Mouse (Mus musculus): ENCODE measurements around the gene Zbtb17. TPM values are rescaled to one million over a fixed set of nuclear protein-coding genes. Genes with fewer than 3 reads are reported as not detected.
A peak's percentile ranks its signal among the peaks of the same experiment; 100 is the strongest.

The Zbtb17 gene
- polyA plus RNA-seq, 1 experiment from 2014 or later, result 35.4 TPM

DNA sequence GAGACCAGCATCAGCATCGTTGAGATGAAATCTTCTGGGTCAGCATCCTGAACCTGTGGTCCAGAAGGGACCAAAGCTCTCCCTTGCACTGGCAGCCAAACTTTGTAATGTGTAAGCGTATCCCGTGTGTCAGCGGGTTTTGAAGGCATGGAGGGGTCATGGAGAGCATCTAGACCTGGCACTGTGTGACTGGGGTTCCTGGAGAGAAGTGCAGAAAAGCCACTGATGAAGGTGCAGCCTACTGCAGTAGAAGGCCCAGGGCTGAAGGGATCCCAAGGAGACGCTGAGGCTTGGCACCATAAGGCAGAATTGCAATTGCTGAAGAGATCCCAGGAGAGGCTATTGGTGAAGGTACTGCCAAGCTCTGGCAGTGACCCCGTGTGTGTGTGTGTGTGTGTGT, 15.1 kb upstream of the Zbtb17 start:
- ATAC-seq (replicated peaks; ENCODE audit: insufficient number of reproducible peaks, low FRiP score, low TSS enrichment, low read depth) (no peak), DNase-seq (ENCODE audit: low spot score) (no peak)
- H3K27ac ChIP-seq (replicated peaks; ENCODE audit: low read depth, low read length), result no peak overlapping the region
- no peak overlapping the region for H3K4me2 ChIP-seq (ENCODE audit: low read depth, low read length)
- H3K4me3 ChIP-seq (ENCODE audit: low read depth, low read length), result no peak overlapping the region
- H3K9ac ChIP-seq (replicated peaks; ENCODE audit: low read length), result no peak overlapping the region
- H3K27me3 ChIP-seq (ENCODE audit: control insufficient read depth, insufficient read depth, low read length), result peaks cover 3% of the 10 kb centered on the region; the same call in 1 of the 2 replicates
- H3K36me3 ChIP-seq (replicated peaks; ENCODE audit: control insufficient read depth, insufficient read depth, low read depth, low read length), result no peaks in the 10 kb centered on the region
- WGBS, result 83% methylated on average over 6 of the region's 6 CpGs
- H3K4me1 ChIP-seq (ENCODE audit: control insufficient read depth, insufficient read depth, low read length), result peaks cover 2% of the 10 kb centered on the region; the same call in 1 of the 2 replicates
- H3K9me3 ChIP-seq (replicated peaks; ENCODE audit: control insufficient read depth, low read length), result no peaks in the 10 kb centered on the region

DNA sequence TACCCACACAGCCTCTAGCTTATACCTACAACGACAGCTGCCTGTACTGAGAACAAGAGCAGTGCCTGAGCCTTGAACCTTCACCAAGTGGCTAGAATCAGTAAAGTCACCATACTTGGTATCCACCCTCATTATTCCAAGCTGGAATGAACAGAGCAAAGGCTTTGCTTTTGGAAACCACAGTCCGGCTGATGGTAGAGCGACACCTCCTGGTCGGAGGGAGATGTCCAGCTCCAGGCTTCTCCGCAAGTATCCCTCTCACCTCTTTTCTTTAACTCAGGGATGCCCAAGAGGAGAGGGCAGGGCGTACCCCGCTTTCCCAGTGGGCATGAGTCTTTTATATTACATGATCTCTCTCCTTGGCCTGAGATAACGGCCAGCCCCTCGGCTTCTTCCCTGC, 14.6 kb upstream of the Zbtb17 start:
- DNase-seq (ENCODE audit: low spot score) (peak; percentile 40), ATAC-seq (replicated peaks; ENCODE audit: insufficient number of reproducible peaks, low FRiP score, low TSS enrichment, low read depth) (no peak)
- WGBS, result 51% methylated on average over 9 of the region's 9 CpGs

DNA sequence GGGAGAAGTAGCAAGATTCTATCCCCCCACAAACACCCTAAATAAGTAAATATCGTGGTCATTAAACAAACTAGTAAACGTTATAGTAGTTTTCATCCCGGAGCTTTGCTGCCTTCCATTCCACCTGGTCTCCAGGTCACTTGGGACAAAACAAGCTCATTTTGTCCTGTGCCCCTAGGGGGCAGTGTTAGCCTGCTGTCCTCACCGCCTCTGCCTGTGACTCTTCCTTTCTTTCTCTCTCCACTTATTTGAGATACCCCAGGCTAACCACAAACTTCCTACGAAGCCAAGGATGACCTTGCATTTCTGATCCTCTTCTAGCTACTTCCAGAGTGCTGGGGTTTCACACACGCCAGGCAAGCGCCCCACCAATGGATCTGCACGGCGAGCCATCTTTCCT, 13.5 kb upstream of the Zbtb17 start:
- H3K36me3 ChIP-seq (replicated peaks; ENCODE audit: control insufficient read depth, insufficient read depth, low read depth, low read length), result no peaks in the 10 kb centered on the region
- WGBS, result 40% methylated on average over 9 of the region's 9 CpGs
- H3K9me3 ChIP-seq (replicated peaks; ENCODE audit: control insufficient read depth, low read length), result no peaks in the 10 kb centered on the region
- no peak for ATAC-seq (replicated peaks; ENCODE audit: insufficient number of reproducible peaks, low FRiP score, low TSS enrichment, low read depth)
- H3K4me2 ChIP-seq (ENCODE audit: low read depth, low read length), result no peak overlapping the region
- peak; percentile 68 for DNase-seq (ENCODE audit: low spot score)
- no peaks in the 10 kb centered on the region for H3K27me3 ChIP-seq (ENCODE audit: control insufficient read depth, insufficient read depth, low read length)
- no peak overlapping the region for H3K4me3 ChIP-seq (ENCODE audit: low read depth, low read length)
- no peak overlapping the region for H3K27ac ChIP-seq (replicated peaks; ENCODE audit: low read depth, low read length)
- H3K9ac ChIP-seq (replicated peaks; ENCODE audit: low read length), result no peak overlapping the region
- 0 out of 2 replicates have a peak, but pooled peaks cover under 1% of the 10 kb centered on the region for H3K4me1 ChIP-seq (ENCODE audit: control insufficient read depth, insufficient read depth, low read length)

More for the DNA sequence above, 14.6 kb upstream of the Zbtb17 start:
- no peaks in the 10 kb centered on the region for H3K36me3 ChIP-seq (replicated peaks; ENCODE audit: control insufficient read depth, insufficient read depth, low read depth, low read length)
- H3K9me3 ChIP-seq (replicated peaks; ENCODE audit: control insufficient read depth, low read length), result no peaks in the 10 kb centered on the region
- H3K4me2 ChIP-seq (ENCODE audit: low read depth, low read length), result no peak overlapping the region
- no peak overlapping the region for H3K4me3 ChIP-seq (ENCODE audit: low read depth, low read length)
- no peak overlapping the region for H3K9ac ChIP-seq (replicated peaks; ENCODE audit: low read length)
- H3K27ac ChIP-seq (replicated peaks; ENCODE audit: low read depth, low read length), result no peak overlapping the region
- peaks cover 3% of the 10 kb centered on the region; the same call in 1 of the 2 replicates for H3K27me3 ChIP-seq (ENCODE audit: control insufficient read depth, insufficient read depth, low read length)
- peaks cover 2% of the 10 kb centered on the region; the same call in 1 of the 2 replicates for H3K4me1 ChIP-seq (ENCODE audit: control insufficient read depth, insufficient read depth, low read length)

DNA sequence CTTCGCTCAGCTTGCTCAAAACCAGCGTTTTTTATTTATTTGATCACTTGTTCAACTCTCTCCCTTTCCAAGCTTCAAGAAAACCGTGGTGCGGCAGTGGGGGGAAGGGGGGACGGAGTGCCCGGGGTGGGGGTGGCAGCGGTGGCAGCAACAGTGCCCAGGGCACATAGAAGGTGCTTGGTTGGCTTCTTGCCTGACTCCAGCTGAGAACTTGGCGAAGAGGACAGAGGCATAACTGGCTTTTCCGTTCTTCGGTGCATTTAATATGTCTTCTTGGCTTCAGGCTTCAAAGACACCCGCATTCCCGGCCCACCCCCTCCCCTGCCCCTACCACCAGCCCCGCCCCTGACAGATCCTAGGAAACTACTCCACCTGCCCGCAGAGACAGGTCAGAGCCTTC, 11.8 kb upstream of the Zbtb17 start:
- Histone ChIP-seq H3K27me3 (ENCODE audit: control insufficient read depth, insufficient read depth, low read length) (no peaks in the 10 kb centered on the region), H3K36me3 (replicated peaks; ENCODE audit: control insufficient read depth, insufficient read depth, low read depth, low read length) (no peaks in the 10 kb centered on the region), H3K4me3 (ENCODE audit: low read depth, low read length) (no peak overlapping the region), H3K27ac (replicated peaks; ENCODE audit: low read depth, low read length) (no peak overlapping the region), H3K9ac (replicated peaks; ENCODE audit: low read length) (no peak overlapping the region), H3K4me1 (ENCODE audit: control insufficient read depth, insufficient read depth, low read length) (no peaks in the 10 kb centered on the region), H3K4me2 (ENCODE audit: low read depth, low read length) (no peak overlapping the region), H3K9me3 (replicated peaks; ENCODE audit: control insufficient read depth, low read length) (no peaks in the 10 kb centered on the region)
- ATAC-seq (replicated peaks; ENCODE audit: insufficient number of reproducible peaks, low FRiP score, low TSS enrichment, low read depth) (no peak), DNase-seq (ENCODE audit: low spot score) (no peak)
- WGBS, result 68% methylated on average over 14 of the region's 14 CpGs

DNA sequence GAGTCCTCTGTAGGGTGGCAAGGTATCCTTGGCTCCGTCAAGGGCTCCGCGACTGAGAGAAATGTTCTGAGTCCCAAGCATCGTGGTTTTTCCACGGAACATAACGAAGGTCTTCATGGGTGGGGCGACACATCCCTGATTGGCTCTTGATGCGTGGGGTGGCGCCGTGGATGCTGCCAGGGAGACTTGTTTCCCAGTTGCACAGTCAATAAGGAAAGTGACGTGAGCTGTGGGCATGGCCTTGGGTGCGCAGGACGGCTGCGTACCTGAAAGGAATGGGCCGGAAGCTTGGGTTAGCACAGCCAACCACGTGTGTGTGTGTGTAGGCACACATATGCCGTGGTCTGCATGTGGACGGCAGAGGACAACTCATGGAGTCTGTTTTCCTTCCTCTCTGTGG, 11.3 kb upstream of the Zbtb17 start:
- no peak overlapping the region for H3K4me2 ChIP-seq (ENCODE audit: low read depth, low read length)
- H3K9ac ChIP-seq (replicated peaks; ENCODE audit: low read length), result no peak overlapping the region
- no peak overlapping the region for H3K4me3 ChIP-seq (ENCODE audit: low read depth, low read length)
- ATAC-seq (replicated peaks; ENCODE audit: insufficient number of reproducible peaks, low FRiP score, low TSS enrichment, low read depth), result no peak
- no peaks in the 10 kb centered on the region for H3K4me1 ChIP-seq (ENCODE audit: control insufficient read depth, insufficient read depth, low read length)
- no peaks in the 10 kb centered on the region for H3K36me3 ChIP-seq (replicated peaks; ENCODE audit: control insufficient read depth, insufficient read depth, low read depth, low read length)
- H3K27ac ChIP-seq (replicated peaks; ENCODE audit: low read depth, low read length), result no peak overlapping the region
- 85% methylated on average over 18 of the region's 18 CpGs for WGBS
- no peak for DNase-seq (ENCODE audit: low spot score)
- no peaks in the 10 kb centered on the region for H3K27me3 ChIP-seq (ENCODE audit: control insufficient read depth, insufficient read depth, low read length)
- H3K9me3 ChIP-seq (replicated peaks; ENCODE audit: control insufficient read depth, low read length), result no peaks in the 10 kb centered on the region

DNA sequence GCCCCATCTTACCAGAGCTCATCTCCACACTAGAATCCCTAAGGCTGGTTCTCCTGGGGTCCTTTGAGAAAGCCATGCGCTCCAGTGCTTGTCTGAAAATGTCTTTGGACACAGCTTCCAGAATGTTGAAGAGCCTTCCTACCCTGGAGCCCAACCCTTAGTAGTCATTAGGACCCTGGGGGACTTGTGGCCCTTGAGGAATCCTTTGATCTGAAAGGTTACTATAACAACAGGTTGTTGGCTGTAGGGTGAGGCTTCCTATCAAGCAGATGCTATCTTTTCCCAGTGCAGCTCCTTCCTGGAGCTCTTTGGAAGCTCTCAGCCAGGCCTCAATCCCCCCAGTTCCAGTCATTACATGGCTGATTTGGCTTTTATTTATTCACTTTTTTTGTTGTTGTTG, 8.5 kb upstream of the Zbtb17 start, which contains the start of gene Srarp:
Gene Srarp (minus strand): TSS at position 132 of the 400 bp plus-strand sequence.
- Histone ChIP-seq H3K4me2 (ENCODE audit: low read depth, low read length) (no peak within 1 kb of the TSS), H3K4me1 (ENCODE audit: control insufficient read depth, insufficient read depth, low read length) (no peaks in the 10 kb centered on the region), H3K4me3 (ENCODE audit: low read depth, low read length) (no peak within 1 kb of the TSS), H3K9me3 (replicated peaks; ENCODE audit: control insufficient read depth, low read length) (no peaks in the 10 kb centered on the region), H3K9ac (replicated peaks; ENCODE audit: low read length) (no peak within 1 kb of the TSS), H3K27me3 (ENCODE audit: control insufficient read depth, insufficient read depth, low read length) (no peaks in the 10 kb centered on the region), H3K36me3 (replicated peaks; ENCODE audit: control insufficient read depth, insufficient read depth, low read depth, low read length) (no peaks in the 10 kb centered on the region), H3K27ac (replicated peaks; ENCODE audit: low read depth, low read length) (no peak within 1 kb of the TSS)
- ATAC-seq (replicated peaks; ENCODE audit: insufficient number of reproducible peaks, low FRiP score, low TSS enrichment, low read depth) (no peak), DNase-seq (ENCODE audit: low spot score) (no peak)
- WGBS, result 85% methylated on average over 1 of the region's 1 CpGs

DNA sequence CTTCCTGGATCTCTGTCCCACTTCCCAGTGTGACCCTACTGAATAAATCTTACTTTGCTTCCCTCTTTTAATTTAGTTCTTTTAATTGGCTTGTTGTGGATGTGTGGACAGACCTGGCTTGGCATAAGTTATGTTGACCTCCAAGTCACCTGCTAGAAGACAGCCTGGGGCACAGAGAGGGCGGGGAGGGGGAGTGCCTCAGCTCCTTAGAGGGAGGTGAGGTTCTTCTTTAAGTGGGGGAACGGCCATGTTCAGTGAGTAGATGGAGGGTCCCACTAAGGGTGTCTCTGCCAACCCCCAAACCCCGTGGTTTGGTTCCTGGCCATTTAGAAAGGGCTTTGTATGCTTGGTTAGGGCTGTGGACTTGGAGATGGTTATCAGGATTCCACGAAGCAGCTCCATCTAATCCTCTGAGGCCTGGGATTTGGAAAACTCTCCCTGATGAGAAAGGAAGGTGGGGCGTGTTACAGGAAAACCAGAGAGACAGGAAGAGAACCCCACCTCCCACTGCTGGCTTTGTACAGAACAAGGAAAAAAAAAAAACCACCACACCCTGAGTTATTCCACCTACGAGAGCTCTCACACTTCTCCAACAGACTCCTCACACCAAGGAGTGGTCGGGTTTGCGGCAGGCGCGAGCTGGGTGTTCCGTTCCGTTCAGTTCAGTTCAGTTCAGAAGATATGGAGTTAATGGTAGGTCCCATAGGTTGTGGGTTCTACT, 5.2 kb upstream of the Zbtb17 start:
- WGBS, result 82% methylated on average over 12 of the region's 12 CpGs
- ATAC-seq (replicated peaks; ENCODE audit: insufficient number of reproducible peaks, low FRiP score, low TSS enrichment, low read depth), result no peak
- H3K4me3 ChIP-seq (ENCODE audit: low read depth, low read length), result no peak overlapping the region

DNA sequence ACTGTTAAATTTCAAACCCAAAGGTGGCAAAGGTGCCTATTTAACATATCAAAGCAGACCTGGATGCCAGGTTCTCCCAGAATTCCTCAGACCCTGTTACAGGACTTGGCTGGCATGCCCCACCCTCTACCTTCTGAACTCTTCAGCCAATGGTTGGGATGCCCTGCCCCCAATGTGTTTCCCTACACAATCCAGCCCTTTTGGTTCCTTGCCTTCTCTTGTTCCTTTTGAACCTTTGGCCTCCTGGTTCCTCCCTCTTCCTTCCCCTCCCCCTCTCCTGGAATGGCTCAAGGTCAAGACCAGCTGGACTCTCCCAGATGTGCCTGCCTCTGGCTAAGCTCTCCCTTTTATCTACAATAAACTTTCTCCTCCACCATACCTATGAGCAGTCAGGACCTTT, 3.6 kb upstream of the Zbtb17 start:
- Histone ChIP-seq H3K4me3 (ENCODE audit: low read depth, low read length) (no peak overlapping the region), H3K9me3 (replicated peaks; ENCODE audit: control insufficient read depth, low read length) (no peaks in the 10 kb centered on the region), H3K4me1 (ENCODE audit: control insufficient read depth, insufficient read depth, low read length) (peaks cover 2% of the 10 kb centered on the region; the same call in 1 of the 2 replicates), H3K4me2 (ENCODE audit: low read depth, low read length) (no peak overlapping the region), H3K36me3 (replicated peaks; ENCODE audit: control insufficient read depth, insufficient read depth, low read depth, low read length) (no peaks in the 10 kb centered on the region), H3K9ac (replicated peaks; ENCODE audit: low read length) (no peak overlapping the region), H3K27ac (replicated peaks; ENCODE audit: low read depth, low read length) (no peak overlapping the region), H3K27me3 (ENCODE audit: control insufficient read depth, insufficient read depth, low read length) (no peaks in the 10 kb centered on the region)
- DNase-seq (ENCODE audit: low spot score), result no peak
- no peak for ATAC-seq (replicated peaks; ENCODE audit: insufficient number of reproducible peaks, low FRiP score, low TSS enrichment, low read depth)

More for the DNA sequence above, 5.2 kb upstream of the Zbtb17 start:
- no peaks in the 10 kb centered on the region for H3K27me3 ChIP-seq (ENCODE audit: control insufficient read depth, insufficient read depth, low read length)
- no peak overlapping the region for H3K27ac ChIP-seq (replicated peaks; ENCODE audit: low read depth, low read length)
- H3K4me1 ChIP-seq (ENCODE audit: control insufficient read depth, insufficient read depth, low read length), result no peaks in the 10 kb centered on the region
- no peaks in the 10 kb centered on the region for H3K9me3 ChIP-seq (replicated peaks; ENCODE audit: control insufficient read depth, low read length)
- no peak for DNase-seq (ENCODE audit: low spot score)
- H3K36me3 ChIP-seq (replicated peaks; ENCODE audit: control insufficient read depth, insufficient read depth, low read depth, low read length), result no peaks in the 10 kb centered on the region
- H3K4me2 ChIP-seq (ENCODE audit: low read depth, low read length), result no peak overlapping the region
- H3K9ac ChIP-seq (replicated peaks; ENCODE audit: low read length), result no peak overlapping the region

Measured in embryonic facial prominence, embryonic 11.5 days (tissue).